Mouse (Mus musculus): ENCODE measurements around the gene Cyp2b19. TPM values are rescaled to one million over a fixed set of nuclear protein-coding genes. Genes with fewer than 3 reads are reported as not detected.
A peak's percentile ranks its signal among the peaks of the same experiment; 100 is the strongest.
"Not testable (repeated sequence)": the region's sequence is repeated elsewhere in the genome, so short reads cannot be mapped to it uniquely, and the experiment has no call there.

Cyp2b19 gene
- total RNA-seq (2017): not detected in 3 replicates

GRCm38 (mm10) chr7:26756842-26757241, at the start of gene Cyp2b19:
Gene Cyp2b19, plus strand, starts transcription at chr7:26757142.
- no peak for ATAC-seq (replicated peaks; ENCODE audit: insufficient number of reproducible peaks, low FRiP score, low TSS enrichment, poor library complexity, severe bottlenecking)

DNA sequence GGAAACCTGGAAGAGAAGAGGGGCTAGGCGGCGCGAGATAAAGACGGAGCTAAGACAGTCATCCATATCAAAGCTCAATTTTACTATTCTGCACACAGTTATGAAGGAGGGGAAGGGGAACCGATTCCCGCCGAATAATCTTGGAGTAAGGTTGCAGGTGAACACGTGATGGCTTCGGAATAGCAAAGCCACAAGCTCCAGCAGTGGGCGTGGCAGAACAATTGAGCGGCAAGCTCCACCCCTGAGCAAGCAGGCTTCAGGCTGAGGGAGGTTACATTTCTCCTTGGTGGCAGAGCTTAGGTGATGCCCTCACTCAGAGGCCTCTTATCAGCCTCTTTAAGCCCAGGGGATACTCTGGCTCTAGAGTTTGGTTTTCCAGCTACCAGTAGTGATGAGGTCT, 45.9 kb upstream of the Cyp2b19 start:
- no peak for ATAC-seq (replicated peaks; ENCODE audit: insufficient number of reproducible peaks, low FRiP score, low TSS enrichment, poor library complexity, severe bottlenecking)

DNA sequence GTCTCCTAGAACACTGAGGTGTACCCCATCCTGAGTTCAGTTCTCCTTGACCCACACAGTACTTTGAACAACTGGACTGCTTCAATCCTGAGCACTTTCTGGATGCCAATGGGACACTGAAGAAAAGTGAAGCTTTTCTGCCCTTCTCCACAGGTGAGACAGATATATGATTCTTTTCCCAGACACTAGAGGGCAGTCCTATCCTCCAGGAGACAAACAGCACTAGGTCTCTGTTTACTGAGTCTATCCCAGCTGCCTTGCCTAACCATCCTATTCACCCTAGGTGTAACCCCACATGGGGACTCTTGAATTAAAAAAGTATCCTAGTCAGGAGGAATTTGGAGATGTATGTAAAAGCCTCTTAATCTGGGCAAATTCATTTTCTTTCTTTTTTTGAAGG, 18.0 kb upstream of the Cyp2b19 start:
- ATAC-seq (replicated peaks; ENCODE audit: insufficient number of reproducible peaks, low FRiP score, low TSS enrichment, poor library complexity, severe bottlenecking): no peak

DNA sequence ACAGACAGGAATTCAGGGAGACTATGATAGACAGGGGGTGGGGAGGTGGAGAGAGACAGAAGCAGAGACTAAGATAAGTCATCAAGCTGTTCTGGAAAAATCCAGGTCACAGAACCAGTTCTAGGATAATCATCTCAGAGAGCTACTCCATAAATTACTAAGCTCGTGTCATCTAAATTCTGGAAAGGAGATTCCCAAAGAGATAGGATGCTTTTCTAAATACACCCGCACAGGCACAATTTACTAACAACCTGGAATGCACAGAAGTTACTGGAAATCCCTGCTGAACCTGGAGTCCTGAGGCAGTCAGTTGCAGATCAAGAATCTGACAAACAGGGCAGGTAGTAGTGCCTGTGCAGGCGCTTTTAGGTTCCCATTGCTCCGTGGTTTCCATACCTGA, 13.0 kb upstream of the Cyp2b19 start:
- ATAC-seq (replicated peaks; ENCODE audit: insufficient number of reproducible peaks, low FRiP score, low TSS enrichment, poor library complexity, severe bottlenecking): no peak

DNA sequence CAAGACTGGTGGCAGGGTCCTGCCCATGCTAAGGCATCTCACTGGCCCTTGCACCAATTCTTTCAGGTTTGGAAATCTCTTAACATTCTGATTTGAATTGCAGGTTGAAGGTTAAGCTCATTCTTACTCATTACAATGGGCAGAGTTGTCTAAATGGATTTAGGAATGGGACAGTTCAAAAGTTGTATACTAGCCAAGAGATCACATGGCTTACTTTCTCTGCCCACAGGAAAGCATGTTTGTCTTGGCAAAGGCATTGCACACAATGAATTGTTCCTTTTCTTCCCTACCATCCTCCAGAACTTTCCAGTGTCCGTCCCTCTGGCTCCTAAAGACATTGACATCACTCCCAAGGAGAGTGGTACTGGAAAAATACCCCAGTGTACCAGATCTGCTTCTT, 11.5 kb upstream of the Cyp2b19 start:
- no peak for ATAC-seq (replicated peaks; ENCODE audit: insufficient number of reproducible peaks, low FRiP score, low TSS enrichment, poor library complexity, severe bottlenecking)

GRCm38 (mm10) chr7:26767084-26767483, 10.1 kb downstream of the Cyp2b19 start:
- no peak for ATAC-seq (replicated peaks; ENCODE audit: insufficient number of reproducible peaks, low FRiP score, low TSS enrichment, poor library complexity, severe bottlenecking)

- no peak for ATAC-seq (replicated peaks; ENCODE audit: insufficient number of reproducible peaks, low FRiP score, low TSS enrichment, poor library complexity, severe bottlenecking)
Observed at GRCm38 (mm10) chr7:26769881-26770470, 13.0 kb downstream of the Cyp2b19 start.

DNA sequence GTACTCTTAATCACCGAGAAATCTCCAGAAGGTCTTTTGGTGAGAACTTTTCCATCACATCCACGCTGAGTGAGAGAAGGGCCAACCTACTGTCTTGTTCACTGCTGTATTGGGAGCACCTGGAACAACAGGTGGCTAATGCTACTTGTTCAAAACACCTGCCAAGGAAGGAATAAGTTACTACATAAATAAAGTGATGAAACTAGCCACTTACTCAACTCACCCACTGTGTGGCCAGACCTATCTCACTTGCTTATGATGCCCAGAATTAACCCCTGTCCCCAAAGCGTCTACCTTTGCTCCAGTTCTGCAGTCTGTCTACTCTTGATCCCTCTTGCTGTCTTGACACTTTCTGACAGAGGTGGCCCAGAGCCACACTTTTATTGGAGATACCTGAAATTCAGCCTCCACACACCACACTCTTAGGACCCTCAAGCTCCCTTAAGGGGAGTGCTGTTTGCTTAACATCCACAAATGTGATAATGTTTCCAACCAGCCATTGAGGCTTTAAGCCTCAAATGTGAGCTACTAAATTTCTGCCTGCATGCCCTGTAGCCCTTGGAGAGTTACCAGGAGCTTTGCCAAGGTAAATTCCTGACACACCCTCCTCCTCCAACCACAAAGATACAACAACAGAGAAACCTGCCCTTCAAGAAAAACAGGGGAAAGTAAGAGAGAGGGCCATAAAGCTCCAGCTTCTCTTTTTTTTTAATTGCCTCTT, 16.1 kb downstream of the Cyp2b19 start:
- no peak for ATAC-seq (replicated peaks; ENCODE audit: insufficient number of reproducible peaks, low FRiP score, low TSS enrichment, poor library complexity, severe bottlenecking)

- ATAC-seq (replicated peaks; ENCODE audit: insufficient number of reproducible peaks, low FRiP score, low TSS enrichment, poor library complexity, severe bottlenecking): no peak
Observed at GRCm38 (mm10) chr7:26775866-26776265, 18.9 kb downstream of the Cyp2b19 start.

DNA sequence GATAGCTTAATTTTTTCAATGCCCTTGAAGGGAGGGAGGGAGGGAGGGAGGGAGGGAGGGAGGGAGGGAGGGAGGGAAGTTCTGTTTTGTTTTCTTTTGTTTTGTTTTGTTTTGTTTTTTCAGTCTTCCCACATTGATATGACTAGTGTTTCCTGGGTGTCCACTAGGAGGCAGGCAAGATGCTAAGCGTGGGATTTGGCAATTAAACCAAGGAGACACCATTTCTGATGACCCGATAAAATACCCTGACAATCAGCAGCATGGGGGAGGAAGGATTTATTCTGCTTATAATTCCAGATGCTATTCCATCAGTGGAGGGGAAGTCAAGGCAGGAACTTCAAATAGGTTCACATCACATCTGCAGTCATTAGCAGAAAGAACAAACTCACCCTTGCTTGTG, 20.9 kb downstream of the Cyp2b19 start:
- ATAC-seq (replicated peaks; ENCODE audit: insufficient number of reproducible peaks, low FRiP score, low TSS enrichment, poor library complexity, severe bottlenecking): no peak

- ATAC-seq (replicated peaks; ENCODE audit: insufficient number of reproducible peaks, low FRiP score, low TSS enrichment, poor library complexity, severe bottlenecking): no peak
Observed at GRCm38 (mm10) chr7:26778474-26778873, 21.5 kb downstream of the Cyp2b19 start.

- ATAC-seq (replicated peaks; ENCODE audit: insufficient number of reproducible peaks, low FRiP score, low TSS enrichment, poor library complexity, severe bottlenecking): peak; percentile 85
Observed at GRCm38 (mm10) chr7:26779799-26780416, 23.0 kb downstream of the Cyp2b19 start.

GRCm38 (mm10) chr7:26780510-26780909, 23.6 kb downstream of the Cyp2b19 start:
- ATAC-seq (replicated peaks; ENCODE audit: insufficient number of reproducible peaks, low FRiP score, low TSS enrichment, poor library complexity, severe bottlenecking): no peak

DNA sequence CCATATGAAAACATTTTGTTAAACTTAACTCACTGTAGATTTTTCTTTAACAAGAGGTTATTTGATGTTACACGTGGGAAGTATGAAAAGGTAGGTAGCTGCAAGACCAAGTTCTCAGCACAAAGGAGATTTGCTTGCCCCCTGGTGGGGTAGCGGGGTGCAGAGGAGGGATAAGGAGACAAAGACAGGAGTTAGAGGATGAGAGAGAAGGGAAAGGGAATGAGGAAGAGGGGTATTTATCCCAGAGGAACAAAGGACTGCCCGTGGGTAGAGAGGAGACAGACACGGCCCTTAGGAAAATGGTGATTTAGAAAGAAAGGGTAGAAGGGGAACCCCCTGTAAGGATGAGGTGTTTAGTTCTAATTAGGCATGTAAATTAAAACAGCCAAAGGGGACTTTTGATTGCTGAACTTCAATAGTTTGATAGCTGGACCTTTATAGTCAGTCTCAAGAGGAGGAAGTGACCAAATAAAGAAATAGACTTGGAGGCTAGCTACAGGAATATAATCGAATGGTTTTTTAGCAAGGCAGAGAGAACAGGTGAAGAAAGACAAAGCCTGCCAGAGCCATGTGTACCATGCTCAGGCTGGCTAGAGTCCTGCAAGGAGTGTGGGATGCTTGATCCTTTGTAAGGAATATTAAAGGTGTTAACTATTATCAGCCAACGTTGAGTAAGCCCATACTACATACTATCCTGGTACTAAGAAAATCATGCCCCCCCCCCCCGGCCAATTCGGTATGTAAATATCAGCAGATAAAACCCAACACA, 24.2 kb downstream of the Cyp2b19 start:
- no peak for ATAC-seq (replicated peaks; ENCODE audit: insufficient number of reproducible peaks, low FRiP score, low TSS enrichment, poor library complexity, severe bottlenecking)

DNA sequence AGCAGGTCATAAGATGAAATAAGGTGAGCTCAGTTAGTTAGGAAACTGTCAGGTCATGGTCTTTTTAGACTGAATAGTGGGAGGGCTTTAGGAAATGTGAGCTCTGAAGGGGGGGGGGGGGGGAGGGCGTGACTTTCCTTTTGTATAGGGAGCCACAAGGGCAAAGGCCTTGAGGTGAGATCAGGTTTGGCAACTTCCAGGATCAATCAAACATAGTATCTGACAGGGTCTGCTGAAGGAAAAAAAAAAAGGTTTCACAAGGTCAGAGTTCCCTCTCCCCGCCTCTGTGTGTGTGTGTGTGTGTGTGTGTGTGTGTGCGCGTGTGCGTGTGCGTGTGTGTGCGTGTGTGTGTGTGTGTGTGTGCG, 24.8 kb downstream of the Cyp2b19 start:
- ATAC-seq (replicated peaks; ENCODE audit: insufficient number of reproducible peaks, low FRiP score, low TSS enrichment, poor library complexity, severe bottlenecking): no peak

DNA sequence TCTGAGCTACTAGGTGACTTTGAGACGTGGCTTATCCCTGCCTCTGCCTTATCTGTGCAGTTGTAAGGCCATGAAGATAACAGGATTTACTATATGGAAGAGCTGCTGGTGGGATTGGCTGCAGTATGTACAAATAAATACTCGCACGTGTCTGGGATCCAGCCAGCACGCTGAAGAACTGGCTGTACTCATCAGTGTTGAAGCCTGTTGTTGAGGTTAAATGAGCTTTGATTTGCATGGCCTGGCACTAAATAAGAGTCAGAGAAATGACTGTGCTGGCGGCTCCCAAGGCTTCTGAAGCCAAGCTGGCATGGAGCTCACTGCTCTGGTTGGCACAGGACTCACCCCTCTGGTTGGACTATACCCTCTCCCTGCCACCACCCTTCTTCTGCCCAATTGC, 26.2 kb downstream of the Cyp2b19 start:
- no peak for ATAC-seq (replicated peaks; ENCODE audit: insufficient number of reproducible peaks, low FRiP score, low TSS enrichment, poor library complexity, severe bottlenecking)

DNA sequence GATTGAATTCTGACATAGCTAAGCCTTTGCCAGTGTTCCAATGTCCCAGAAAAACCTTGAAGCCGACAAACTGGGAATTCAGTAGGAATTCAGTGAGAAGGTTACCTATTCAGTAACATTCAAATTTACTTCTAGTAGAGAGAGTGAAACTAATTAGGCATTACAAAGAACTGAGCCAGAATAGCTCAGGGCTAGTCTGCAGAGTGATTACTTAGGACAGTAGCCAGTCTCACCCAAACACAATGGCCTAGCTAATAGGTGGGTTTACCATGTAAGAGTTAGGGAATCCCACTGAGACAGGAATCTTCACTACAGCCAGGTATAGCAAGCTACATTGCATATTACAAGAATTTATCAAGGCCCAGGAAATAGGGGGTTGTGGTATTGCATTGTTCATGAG, 29.1 kb downstream of the Cyp2b19 start:
- ATAC-seq (replicated peaks; ENCODE audit: insufficient number of reproducible peaks, low FRiP score, low TSS enrichment, poor library complexity, severe bottlenecking): not testable (repeated sequence)

DNA sequence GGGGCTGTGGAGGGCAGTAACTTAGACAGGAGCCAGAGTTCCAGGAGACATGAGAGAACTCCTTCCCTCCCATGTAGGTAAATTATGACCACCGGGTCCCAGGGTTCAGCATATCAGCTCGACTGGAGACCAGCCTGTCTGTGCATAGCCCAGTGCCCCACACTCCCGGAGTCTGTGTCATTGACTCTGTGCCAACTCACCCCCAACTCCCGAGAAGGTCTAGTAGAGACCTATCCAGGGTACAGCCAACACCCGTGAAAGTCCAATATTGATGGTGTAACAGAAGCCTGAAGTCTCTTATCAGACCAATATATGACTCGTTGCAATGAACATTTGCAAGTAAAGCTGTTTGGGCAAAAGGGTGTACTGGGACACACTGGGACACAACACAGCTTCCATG, 33.0 kb downstream of the Cyp2b19 start:
- no peak for ATAC-seq (replicated peaks; ENCODE audit: insufficient number of reproducible peaks, low FRiP score, low TSS enrichment, poor library complexity, severe bottlenecking)

DNA sequence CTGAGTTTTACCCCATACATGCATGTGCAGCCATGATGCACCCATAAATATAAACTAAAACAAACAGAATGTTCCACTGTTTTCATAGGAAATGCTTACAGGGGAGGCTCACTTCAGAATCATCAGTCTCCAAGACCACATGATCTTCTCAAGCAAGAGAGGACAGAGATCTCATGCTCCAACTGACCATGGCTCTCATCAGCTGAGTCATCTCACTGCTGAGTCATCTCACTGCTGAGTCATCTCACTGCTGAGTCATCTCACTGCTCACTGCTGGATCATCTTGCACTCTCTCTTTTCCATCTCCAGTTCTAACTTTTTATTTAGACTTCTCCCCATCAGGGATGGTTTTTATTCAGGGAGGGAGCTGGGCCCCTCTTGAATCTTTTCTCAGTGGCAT, 43.2 kb downstream of the Cyp2b19 start:
- ATAC-seq (replicated peaks; ENCODE audit: insufficient number of reproducible peaks, low FRiP score, low TSS enrichment, poor library complexity, severe bottlenecking): no peak

GRCm38 (mm10) chr7:26800996-26801395, 44.1 kb downstream of the Cyp2b19 start:
- no peak for ATAC-seq (replicated peaks; ENCODE audit: insufficient number of reproducible peaks, low FRiP score, low TSS enrichment, poor library complexity, severe bottlenecking)

All from monocyte, adult 5-6 weeks (primary cell).